Mouse (Mus musculus) MEL (cell line): ENCODE measurements around the gene Dand5. TPM values are rescaled to one million over a fixed set of nuclear protein-coding genes. Genes with fewer than 3 reads are reported as not detected.

Experiments used
- DNase-seq: peaks from one replicate; pipeline ENCODE4 v3.0.0; 2011; ENCODE audit warnings: low read depth, low spot score
- H3K27ac ChIP-seq: 2 replicates; pipeline ENCODE4 v1.5.1; 2012; ENCODE audit warnings: low read depth, mild to moderate bottlenecking, control low read depth, low read length, moderate library complexity; ENCODE audit not compliant: control insufficient read depth
- H3K27me3 ChIP-seq, 2 experiments: fragments of 150-350 bp in 1 of 2; sonication (generic) in 1 of 2; 2 replicates each; pipeline ENCODE4 v1.6.1; 2012; ENCODE audit warnings: low read length in 2 of 2, mild to moderate bottlenecking in 2 of 2, improper control_type of control experiment in 1 of 2, moderate library complexity in 1 of 2; ENCODE audit not compliant: insufficient read depth in 2 of 2, control insufficient read depth in 1 of 2
- H3K36me3 ChIP-seq, 2 experiments: 2 replicates each; pipeline ENCODE4 v1.6.1; 2012 to 2014; ENCODE audit warnings: low read length in 2 of 2, improper control_type of control experiment in 1 of 2, inconsistent platforms in 1 of 2, mild to moderate bottlenecking in 1 of 2; ENCODE audit not compliant: insufficient read depth in 2 of 2, control insufficient read depth in 1 of 2
- H3K4me1 ChIP-seq, 2 experiments: fragments of 150-350 bp in 1 of 2; sonication (generic) in 1 of 2; 2 replicates each; pipeline ENCODE4 v1.6.1; 2012; ENCODE audit warnings: low read length in 2 of 2, improper control_type of control experiment in 1 of 2, mild to moderate bottlenecking in 1 of 2; ENCODE audit not compliant: insufficient read depth in 2 of 2, control insufficient read depth in 1 of 2
- H3K4me3 ChIP-seq, 2 experiments: fragments of 150-350 bp in 1 of 2; sonication (generic) in 1 of 2; 2 replicates each; pipeline ENCODE4 v1.5.1; 2012; ENCODE audit warnings: low read depth in 2 of 2, low read length in 2 of 2, mild to moderate bottlenecking in 2 of 2, moderate library complexity in 2 of 2, control low read depth in 1 of 2, improper control_type of control experiment in 1 of 2; ENCODE audit not compliant: control insufficient read depth in 1 of 2, insufficient read depth in 1 of 2
- H3K79me2 ChIP-seq: 2 replicates; pipeline ENCODE4 v1.6.1; 2012; ENCODE audit warnings: mild to moderate bottlenecking, low read length, moderate library complexity; ENCODE audit not compliant: control insufficient read depth, poor library complexity, insufficient read depth
- H3K9ac ChIP-seq: 2 replicates; pipeline ENCODE4 v1.6.1; 2012; ENCODE audit warnings: low read depth, mild to moderate bottlenecking, control low read depth, low read length, moderate library complexity; ENCODE audit not compliant: control insufficient read depth, poor library complexity, severe bottlenecking
- H3K9me3 ChIP-seq: fragments of 150-350 bp; sonication (generic); replicated peaks from 2 replicates; pipeline ENCODE4 v1.6.1; 2012; ENCODE audit warnings: mild to moderate bottlenecking, low read length, improper control_type of control experiment, moderate library complexity; ENCODE audit not compliant: insufficient read depth
- GATA1 ChIP-seq: IDR thresholded peaks from 2 replicates; pipeline ENCODE4 v1.6.1; 2011; ENCODE audit warnings: low read depth, low read length, improper control_type of control experiment
- HCFC1 ChIP-seq: IDR thresholded peaks from 2 replicates; pipeline ENCODE4 v1.6.1; 2012; ENCODE audit warnings: low read depth, mild to moderate bottlenecking, inconsistent platforms, low read length, improper control_type of control experiment, moderate library complexity
- MEF2A ChIP-seq: IDR thresholded peaks from 2 replicates; pipeline ENCODE4 v1.6.1; 2014; ENCODE audit warnings: low read depth, mild to moderate bottlenecking, inconsistent platforms, low read length, improper control_type of control experiment; ENCODE audit not compliant: poor library complexity, insufficient replicate concordance, severe bottlenecking; ENCODE audit errors: extremely low read depth
- MXI1 ChIP-seq: IDR thresholded peaks from 2 replicates; pipeline ENCODE4 v1.6.1; 2011; ENCODE audit warnings: mild to moderate bottlenecking, low read depth, low read length, improper control_type of control experiment
- MYB ChIP-seq: IDR thresholded peaks from 2 replicates; pipeline ENCODE4 v1.6.1; 2011; ENCODE audit warnings: mild to moderate bottlenecking, low read depth, low read length, improper control_type of control experiment
- NRF1 ChIP-seq: IDR thresholded peaks from 2 replicates; pipeline ENCODE4 v1.6.1; 2014; ENCODE audit warnings: low read depth, mild to moderate bottlenecking, inconsistent platforms, low read length, improper control_type of control experiment, moderate library complexity; ENCODE audit not compliant: poor library complexity, insufficient read depth, severe bottlenecking
- POLR2A ChIP-seq, 2 experiments: IDR thresholded peaks; 2 replicates each; pipeline ENCODE4 v1.6.1; 2011 to 2012; ENCODE audit warnings: low read length in 2 of 2, mild to moderate bottlenecking in 2 of 2, control low read depth in 1 of 2, improper control_type of control experiment in 1 of 2, low read depth in 1 of 2, moderate library complexity in 1 of 2; ENCODE audit not compliant: control insufficient read depth in 1 of 2, insufficient read depth in 1 of 2, poor library complexity in 1 of 2
- POLR2AphosphoS5 ChIP-seq: IDR thresholded peaks from 2 replicates; pipeline ENCODE4 v1.6.1; 2012; ENCODE audit warnings: low read depth, borderline replicate concordance, mild to moderate bottlenecking, inconsistent platforms, low read length, moderate library complexity, mixed read lengths
- RAD21 ChIP-seq: IDR thresholded peaks from 2 replicates; pipeline ENCODE4 v1.6.1; 2011; ENCODE audit warnings: mild to moderate bottlenecking, low read depth, low read length, improper control_type of control experiment
- ZNF384 ChIP-seq: IDR thresholded peaks from 2 replicates; pipeline ENCODE4 v1.6.1; 2012; ENCODE audit warnings: low read depth, mild to moderate bottlenecking, inconsistent platforms, low read length, improper control_type of control experiment
- polyA plus RNA-seq, 2 experiments: library from polyadenylated mRNA; stranded (reverse) in 1 of 2; unstranded in 1 of 2; fragments of >175 nt in 1 of 2; fragments of >200 nt in 1 of 2; gene quantifications; 2 replicates each; pipeline versions ENCODE4 v1.2.1 to v1.2.4; 2012; ENCODE audit warnings: low replicate concordance in 2 of 2, low read depth in 1 of 2; ENCODE audit not compliant: insufficient read length in 2 of 2, insufficient read depth in 1 of 2, missing spikeins in 1 of 2
- total RNA-seq: library from RNA; depleted of rRNA; stranded (reverse); fragments of 300-350 nt; gene quantifications from 2 replicates; pipeline ENCODE4 v1.2.3, GENCODE M21; 2012; rRNA removed

Dand5 gene
- total and polyA plus RNA-seq, 3 experiments: 1.7 to 2.2 TPM; not detected in 1

GRCm38 (mm10) chr8:84765629-84766028 is 57.0 kb downstream of the Dand5 start:
- H3K27ac ChIP-seq: no peak overlapping the region
- DNase-seq: no peak
- H3K79me2 ChIP-seq: no peaks in the 10 kb centered on the region
- H3K27me3 ChIP-seq: no peaks in the 10 kb centered on the region
- H3K4me1 ChIP-seq: no peaks in the 10 kb centered on the region
- no peak overlapping the region for H3K9ac ChIP-seq
- H3K4me3 ChIP-seq: no peak overlapping the region
- TF ChIP-seq ZNF384 (no peak), NRF1 (no peak), POLR2A (IDR thresholded peaks at IDR 0.05; ENCODE audit: control insufficient read depth in 1 of 2, insufficient read depth in 1 of 2, low read depth in 1 of 2, low read length in 2 of 2, poor library complexity in 1 of 2) (no peak), POLR2AphosphoS5 (no peak), GATA1 (no peak), RAD21 (no peak), MXI1 (no peak), MEF2A (no peak), MYB (no peak), HCFC1 (no peak)
- H3K9me3 ChIP-seq: no peaks in the 10 kb centered on the region
- peaks cover 0 to 8% of the 10 kb centered on the region in 2 experiments; a peak in 1 of 4 replicates for H3K36me3 ChIP-seq

Other genes with a start within 250 kb of the Dand5 start
- gene Ier2, start 160.0 kb downstream of the Dand5 start, total RNA-seq: 22.5 and 24.4 TPM in 2 replicates
- gene Ier2, start 160.0 kb downstream of the Dand5 start, polyA plus RNA-seq: 100 to 1,000 TPM in 1 of 2 experiments, 10 to 100 TPM in 1; 37.7 to 258 TPM
- gene Trmt1, start 136.5 kb downstream of the Dand5 start, total RNA-seq: 154 and 183 TPM in 2 replicates
- gene Trmt1, start 136.5 kb downstream of the Dand5 start, polyA plus RNA-seq: 100 to 1,000 TPM in 1 of 2 experiments, not detected in 1; 221 TPM
- gene Nacc1, start 135.0 kb downstream of the Dand5 start, total RNA-seq: 42.5 and 45.3 TPM in 2 replicates
- gene Nacc1, start 135.0 kb downstream of the Dand5 start, polyA plus RNA-seq: 100 to 1,000 TPM in 1 of 2 experiments, not detected in 1; 106 TPM
- 75.5 and 88.7 TPM in 2 replicates for gene Lyl1, start 121.4 kb downstream of the Dand5 start, total RNA-seq
- gene Lyl1, start 121.4 kb downstream of the Dand5 start, polyA plus RNA-seq: 100 to 1,000 TPM; 136 to 149 TPM
- gene G430095P16Rik, start 99.8 kb downstream of the Dand5 start, total RNA-seq: 5.6 and 7.9 TPM in 2 replicates
- gene G430095P16Rik, start 99.8 kb downstream of the Dand5 start, polyA plus RNA-seq: 10 to 100 TPM in 1 of 2 experiments, not detected in 1; 17.1 TPM
- gene Nfix, start 22.5 kb downstream of the Dand5 start, total RNA-seq: 11.3 and 14.4 TPM in 2 replicates
- 10 to 100 TPM in 1 of 2 experiments, not detected in 1; 29.1 TPM for gene Nfix, start 22.5 kb downstream of the Dand5 start, polyA plus RNA-seq
- gene Gadd45gip1, start 8.7 kb upstream of the Dand5 start, total RNA-seq: 47.5 and 51.8 TPM in 2 replicates
- 10 to 100 TPM in 1 of 2 experiments, not detected in 1; 62.9 TPM for gene Gadd45gip1, start 8.7 kb upstream of the Dand5 start, polyA plus RNA-seq
- 62.6 and 66.7 TPM in 2 replicates for gene Rad23a, start 17.8 kb upstream of the Dand5 start, total RNA-seq
- 100 to 1,000 TPM in 1 of 2 experiments, not detected in 1; 155 TPM for gene Rad23a, start 17.8 kb upstream of the Dand5 start, polyA plus RNA-seq
- gene Calr, start 24.1 kb upstream of the Dand5 start, total RNA-seq: 550 and 567 TPM in 2 replicates
- gene Calr, start 24.1 kb upstream of the Dand5 start, polyA plus RNA-seq: 1,000 to 10,000 TPM in 1 of 2 experiments, not detected in 1; 1,110 TPM
- 205 and 245 TPM in 2 replicates for gene Farsa, start 34.2 kb upstream of the Dand5 start, total RNA-seq
- 100 to 1,000 TPM; 152 to 295 TPM for gene Farsa, start 34.2 kb upstream of the Dand5 start, polyA plus RNA-seq
- gene Syce2, start 49.3 kb upstream of the Dand5 start, total RNA-seq: 60.6 and 75.5 TPM in 2 replicates
- gene Syce2, start 49.3 kb upstream of the Dand5 start, polyA plus RNA-seq: 100 to 1,000 TPM in 1 of 2 experiments, not detected in 1; 115 TPM
- 9.7 and 10.7 TPM in 2 replicates for gene Gcdh, start 71.1 kb upstream of the Dand5 start, total RNA-seq
- 10 to 100 TPM in 1 of 2 experiments, not detected in 1; 17.3 TPM for gene Gcdh, start 71.1 kb upstream of the Dand5 start, polyA plus RNA-seq
- gene Klf1, start 79.1 kb upstream of the Dand5 start, total RNA-seq: 178 and 234 TPM in 2 replicates
- gene Klf1, start 79.1 kb upstream of the Dand5 start, polyA plus RNA-seq: 100 to 1,000 TPM in 1 of 2 experiments, not detected in 1; 262 TPM
- gene Dnase2a, start 85.7 kb upstream of the Dand5 start, total RNA-seq: 53.7 and 62.3 TPM in 2 replicates
- 10 to 100 TPM in 1 of 2 experiments, not detected in 1; 83.4 TPM for gene Dnase2a, start 85.7 kb upstream of the Dand5 start, polyA plus RNA-seq
- 0.49 and 0.77 TPM in 2 replicates for gene Mast1, start 114.5 kb upstream of the Dand5 start, total RNA-seq
- 1 to 10 TPM in 1 of 2 experiments, not detected in 1; 4.5 TPM for gene Mast1, start 114.5 kb upstream of the Dand5 start, polyA plus RNA-seq
- 0.08 TPM in 1 of 2 replicates, not detected in the other for gene Rtbdn, start 124.2 kb upstream of the Dand5 start, total RNA-seq
- gene Rtbdn, start 124.2 kb upstream of the Dand5 start, polyA plus RNA-seq: under 1 TPM in 1 of 2 experiments, not detected in 1; 0.11 TPM
- gene Gm49661, start 146.6 kb upstream of the Dand5 start, total RNA-seq: 3.9 and 4.7 TPM in 2 replicates
- not detected for gene Gm49661, start 146.6 kb upstream of the Dand5 start, polyA plus RNA-seq
- gene Prdx2, start 146.8 kb upstream of the Dand5 start, total RNA-seq: 502 and 643 TPM in 2 replicates
- gene Prdx2, start 146.8 kb upstream of the Dand5 start, polyA plus RNA-seq: 100 to 1,000 TPM; 679 to 773 TPM
- 105 TPM in 2 replicates for gene Rnaseh2a, start 146.9 kb upstream of the Dand5 start, total RNA-seq
- gene Rnaseh2a, start 146.9 kb upstream of the Dand5 start, polyA plus RNA-seq: 100 to 1,000 TPM in 1 of 2 experiments, not detected in 1; 109 TPM
- 49.6 and 72.7 TPM in 2 replicates for gene Junb, start 155.9 kb upstream of the Dand5 start, total RNA-seq
- 10 to 100 TPM in 1 of 2 experiments, not detected in 1; 41.6 TPM for gene Junb, start 155.9 kb upstream of the Dand5 start, polyA plus RNA-seq
- gene Hook2, start 167.8 kb upstream of the Dand5 start, total RNA-seq: 10.5 and 11.5 TPM in 2 replicates
- 10 to 100 TPM in 1 of 2 experiments, not detected in 1; 17.5 TPM for gene Hook2, start 167.8 kb upstream of the Dand5 start, polyA plus RNA-seq
- gene Best2, start 191.7 kb upstream of the Dand5 start, total RNA-seq: 0.04 TPM in 1 of 2 replicates, not detected in the other
- gene Best2, start 191.7 kb upstream of the Dand5 start, polyA plus RNA-seq: under 1 TPM in 1 of 2 experiments, not detected in 1; 0.13 TPM
- gene Asna1, start 202.5 kb upstream of the Dand5 start, total RNA-seq: 115 and 132 TPM in 2 replicates
- gene Asna1, start 202.5 kb upstream of the Dand5 start, polyA plus RNA-seq: 100 to 1,000 TPM in 1 of 2 experiments, not detected in 1; 192 TPM
- 224 and 264 TPM in 2 replicates for gene Trir, start 204.0 kb upstream of the Dand5 start, total RNA-seq
- 100 to 1,000 TPM; 283 to 442 TPM for gene Trir, start 204.0 kb upstream of the Dand5 start, polyA plus RNA-seq
- 55.6 and 62.3 TPM in 2 replicates for gene Tnpo2, start 214.1 kb upstream of the Dand5 start, total RNA-seq
- 10 to 100 TPM; 29.2 to 86.8 TPM for gene Tnpo2, start 214.1 kb upstream of the Dand5 start, polyA plus RNA-seq
- 6.5 and 10.6 TPM in 2 replicates for gene Fbxw9, start 237.2 kb upstream of the Dand5 start, total RNA-seq
- gene Fbxw9, start 237.2 kb upstream of the Dand5 start, polyA plus RNA-seq: 10 to 100 TPM in 1 of 2 experiments, not detected in 1; 13.9 TPM
- not detected in 2 replicates for gene Gm5741, start 245.2 kb upstream of the Dand5 start, total RNA-seq
- 1 to 10 TPM in 1 of 2 experiments, not detected in 1; 1.0 TPM for gene Gm5741, start 245.2 kb upstream of the Dand5 start, polyA plus RNA-seq
- gene Dhps, start 248.9 kb upstream of the Dand5 start, total RNA-seq: 42.5 and 44.6 TPM in 2 replicates
- 10 to 100 TPM in 1 of 2 experiments, not detected in 1; 68.3 TPM for gene Dhps, start 248.9 kb upstream of the Dand5 start, polyA plus RNA-seq